Mouse (Mus musculus): ENCODE results near the gene 3110040M04Rik.

DNA sequence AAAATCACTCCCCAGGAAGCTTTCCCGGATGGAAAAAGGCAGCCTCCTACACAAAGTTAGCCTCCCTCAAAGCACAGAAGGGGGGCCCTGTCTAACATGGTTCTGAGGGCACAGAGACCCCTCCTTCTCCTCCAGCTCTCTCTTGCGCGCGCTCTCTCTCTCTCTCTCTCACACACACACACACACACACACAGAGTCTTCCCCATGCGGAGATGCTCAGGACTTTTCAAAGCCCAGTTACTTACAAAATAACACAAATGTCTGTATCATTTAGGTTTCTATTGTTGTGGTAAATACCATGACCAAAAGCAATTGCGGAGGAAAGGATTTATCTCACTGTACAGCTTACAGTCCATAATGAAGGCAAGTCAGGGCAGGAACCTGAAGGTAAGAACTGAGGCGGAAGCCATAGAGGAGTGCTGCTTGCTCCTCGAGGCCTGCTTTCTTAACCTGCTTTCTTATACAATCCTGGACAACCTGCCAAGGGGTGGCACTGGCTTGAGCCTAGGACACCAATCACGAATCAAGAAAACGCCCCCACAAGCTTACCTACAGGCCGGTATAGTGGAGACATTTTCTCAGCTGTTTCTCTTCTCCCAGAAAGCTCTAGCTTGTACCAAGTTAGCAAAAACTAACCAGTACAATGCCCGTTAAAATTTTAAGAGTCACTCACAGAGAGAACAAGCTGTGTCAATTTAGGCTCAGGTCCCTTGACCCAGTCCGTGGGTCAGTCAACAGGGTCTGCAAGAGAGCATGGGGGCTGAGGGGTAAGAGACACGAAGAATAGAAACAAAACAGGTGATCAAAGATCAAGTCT lies 47.5 kb downstream of the 3110040M04Rik start:
- TF ChIP-seq CTCF (IDR thresholded peaks at IDR 0.05; ENCODE audit: low read depth, low read length) (no peak), POLR2A (IDR thresholded peaks at IDR 0.05; ENCODE audit: borderline replicate concordance, low read depth, low read length) (no peak)

Data from bone marrow macrophage, adult 2 months (primary cell).